Mouse (Mus musculus) ES-CJ7 (cell line): ENCODE data around the gene Tanc1.

Source experiments
- DNase-seq: peaks from one replicate; pipeline ENCODE4 v3.0.0; 2011; ENCODE audit warnings: low read depth, low spot score

Gene Tanc1

DNA sequence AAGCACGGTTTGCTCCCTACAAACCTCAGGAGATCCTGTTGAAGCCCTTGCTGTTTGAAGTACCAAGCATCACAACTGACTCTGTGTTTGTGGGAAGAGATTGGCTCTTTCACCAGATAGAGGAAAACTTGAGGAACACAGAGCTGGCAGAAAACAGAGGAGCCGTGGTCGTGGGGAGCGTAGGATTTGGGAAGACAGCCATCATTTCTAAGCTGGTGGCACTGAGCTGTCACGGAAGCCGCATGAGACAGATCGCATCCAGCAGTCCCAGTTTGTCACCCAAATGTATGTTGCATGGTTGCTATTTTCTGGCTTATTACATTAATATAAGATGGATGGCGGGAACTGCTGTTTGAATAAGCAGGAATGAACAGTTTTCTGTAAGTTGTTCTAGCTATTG lies 179.8 kb downstream of the Tanc1 start:
- no peak for DNase-seq

DNA sequence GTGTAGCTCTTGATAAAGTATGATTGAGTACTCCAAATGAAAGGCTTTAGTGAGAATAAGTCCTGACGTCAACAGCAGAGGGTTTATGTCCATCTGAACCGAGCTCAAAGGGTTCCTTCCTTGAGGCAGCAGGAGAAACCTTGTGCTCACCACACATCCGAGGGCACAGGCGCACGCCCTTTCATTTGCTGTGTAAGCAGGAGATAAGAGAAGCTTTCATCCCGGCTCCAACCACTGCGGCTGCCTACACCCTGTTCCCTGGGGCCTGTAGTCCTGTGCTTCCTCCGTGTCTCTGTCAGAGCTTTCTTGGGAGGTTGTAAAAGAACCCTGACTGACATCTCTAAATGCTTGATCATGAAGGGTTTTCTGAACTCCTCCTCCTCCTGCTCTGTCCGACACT lies 181.5 kb downstream of the Tanc1 start:
- no peak for DNase-seq

DNA sequence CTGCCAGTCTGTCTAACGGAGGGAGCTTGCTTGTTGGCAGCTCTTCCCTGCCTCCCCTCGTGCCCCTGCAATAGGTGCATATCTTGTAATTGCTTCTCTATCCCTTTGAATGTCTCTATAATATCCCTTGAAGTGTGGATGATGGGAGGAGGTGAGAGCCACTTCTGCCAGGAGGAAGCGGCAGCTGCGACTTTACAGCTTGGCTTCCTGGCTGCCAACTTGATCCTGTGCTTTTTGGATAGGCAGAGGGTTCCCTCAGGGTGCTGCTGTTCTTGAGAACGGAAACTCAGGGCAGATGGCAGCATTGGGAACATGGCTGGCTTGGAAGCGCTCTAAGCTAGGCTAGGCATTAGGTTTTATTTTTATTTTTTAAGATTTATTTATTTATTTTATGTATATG lies 183.0 kb downstream of the Tanc1 start:
- DNase-seq: no peak

DNA sequence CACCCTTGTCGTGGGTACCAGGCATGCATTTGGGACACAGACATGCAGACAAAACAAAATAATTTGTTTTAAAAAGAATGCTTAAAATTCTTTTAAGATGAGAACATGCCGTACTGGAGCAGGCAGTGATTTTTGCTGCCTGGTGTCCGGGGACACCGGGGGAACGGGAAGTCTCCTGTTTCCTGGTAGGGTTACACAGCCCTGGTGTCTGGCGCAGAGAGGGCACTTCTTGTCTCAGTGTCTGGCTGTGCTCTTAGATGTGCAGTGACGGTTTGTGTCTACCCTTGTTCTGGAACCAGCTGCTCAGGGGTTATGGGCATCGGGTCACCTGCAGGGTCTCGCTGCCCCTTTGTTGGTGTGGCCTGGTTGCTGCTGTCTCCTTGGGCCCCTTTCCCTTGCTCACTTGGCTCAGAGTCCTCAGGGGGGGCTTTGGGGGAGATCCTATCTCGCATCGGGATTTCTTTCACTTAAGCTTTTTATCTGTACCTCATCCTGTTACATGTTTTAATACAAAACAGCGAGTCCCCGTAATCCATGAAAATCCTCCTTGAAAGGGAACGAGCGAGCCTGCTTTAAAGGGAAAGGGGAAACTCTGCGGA lies 187.2 kb downstream of the Tanc1 start:
- DNase-seq: no peak

DNA sequence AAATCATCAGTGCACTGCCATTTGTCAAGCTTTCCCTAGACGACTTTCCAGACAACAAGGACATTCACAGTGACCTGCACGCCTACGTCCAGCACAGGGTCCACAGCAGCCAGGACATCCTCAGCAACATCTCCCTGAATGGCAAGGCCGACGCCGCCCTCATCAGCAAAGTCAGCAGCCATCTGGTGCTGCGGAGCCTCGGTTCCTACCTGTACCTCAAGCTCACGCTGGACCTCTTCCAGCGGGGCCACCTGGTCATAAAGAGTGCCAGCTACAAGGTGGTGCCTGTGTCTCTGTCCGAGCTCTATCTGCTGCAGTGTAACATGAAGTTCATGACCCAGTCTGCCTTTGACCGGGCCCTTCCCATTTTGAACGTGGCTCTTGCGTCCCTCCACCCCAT lies 187.7 kb downstream of the Tanc1 start:
- no peak for DNase-seq

DNA sequence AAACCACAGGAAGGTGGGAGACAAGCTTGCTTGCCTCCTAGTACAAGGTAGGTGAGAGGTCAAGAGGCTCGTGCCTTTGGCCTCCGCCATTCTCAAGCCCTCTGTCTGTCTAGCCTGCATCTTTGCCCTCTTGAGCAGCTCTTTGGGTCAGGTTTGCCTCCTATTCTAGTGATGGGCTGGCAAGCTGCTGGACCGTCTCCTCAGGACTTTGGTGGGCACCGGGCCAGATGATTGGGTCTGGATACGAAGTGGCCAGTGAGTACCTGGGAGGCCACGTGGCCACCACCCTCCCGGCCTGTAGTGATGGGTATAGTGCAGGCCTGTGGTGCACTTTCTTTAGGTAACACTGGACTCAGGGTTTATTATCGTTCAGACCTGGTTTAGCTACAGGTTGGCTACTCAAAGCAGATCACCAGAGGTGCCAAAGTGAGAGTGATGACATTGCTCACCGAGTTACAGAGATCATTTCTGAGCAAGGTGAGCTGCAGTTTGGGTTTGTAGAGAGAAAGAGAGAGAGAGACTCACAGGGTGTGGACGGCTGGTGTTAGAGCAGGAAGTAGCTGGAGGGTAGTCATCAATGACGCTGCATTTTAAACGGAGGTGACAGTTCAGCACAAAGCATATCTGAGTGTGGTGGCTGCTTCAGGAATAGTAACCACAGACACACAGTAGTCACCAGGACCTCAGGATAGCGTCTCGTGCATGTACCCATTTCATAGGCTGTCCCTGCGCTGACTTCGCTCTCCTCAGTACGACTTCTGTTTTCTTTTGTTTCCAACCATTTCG lies 188.8 kb downstream of the Tanc1 start:
- DNase-seq: no peak

DNA sequence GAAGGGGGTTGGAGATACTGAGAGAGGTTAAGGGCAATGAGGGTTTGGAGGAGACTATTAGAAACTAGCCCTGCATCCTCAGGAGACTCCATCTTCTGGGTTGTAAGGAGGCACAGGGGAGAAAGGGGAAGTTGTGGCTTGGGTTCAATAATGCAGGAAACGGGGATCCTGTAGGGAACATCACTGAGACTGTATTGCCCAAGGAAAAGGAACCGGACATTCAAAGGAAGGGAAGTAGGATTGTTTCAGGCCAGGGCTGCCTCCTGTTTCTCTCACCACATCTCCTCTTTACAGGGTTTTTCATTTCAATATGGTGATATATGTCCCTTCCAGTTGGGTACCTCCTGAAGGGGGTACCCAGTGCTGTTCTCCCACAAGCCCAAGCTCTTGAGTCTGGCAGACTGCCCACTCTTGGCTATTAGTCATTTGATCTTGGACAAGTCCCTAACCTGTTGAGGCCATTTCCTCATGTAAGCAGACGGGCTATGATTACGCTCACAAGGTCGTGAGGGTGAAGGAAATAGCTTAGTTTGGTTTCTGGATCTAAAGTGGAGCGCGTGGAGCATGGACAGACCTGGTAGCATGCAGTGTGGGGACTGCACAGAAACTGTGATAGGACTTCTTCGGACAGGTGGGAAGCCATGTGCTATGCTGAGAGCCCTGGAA lies 191.0 kb downstream of the Tanc1 start:
- DNase-seq: no peak

DNA sequence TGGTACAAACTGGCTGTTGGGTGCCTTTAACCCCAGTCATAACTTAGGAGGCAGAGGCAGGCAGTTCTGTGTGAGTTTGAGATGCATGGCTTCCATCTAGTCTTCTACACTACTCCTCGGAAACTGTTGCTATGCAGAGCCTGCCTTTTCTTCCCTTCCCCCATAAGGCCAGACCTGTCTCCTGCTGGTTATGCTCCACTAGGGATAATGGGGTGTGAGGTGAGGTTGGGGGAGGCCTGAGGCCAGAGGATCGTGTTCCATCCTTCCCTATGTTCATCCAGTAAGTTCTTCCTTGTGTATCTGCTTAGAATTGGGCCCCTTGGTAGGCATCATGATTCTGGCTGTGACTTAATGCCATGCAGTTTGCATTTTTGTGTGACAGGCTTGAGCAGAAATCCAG lies 193.8 kb downstream of the Tanc1 start:
- no peak for DNase-seq

DNA sequence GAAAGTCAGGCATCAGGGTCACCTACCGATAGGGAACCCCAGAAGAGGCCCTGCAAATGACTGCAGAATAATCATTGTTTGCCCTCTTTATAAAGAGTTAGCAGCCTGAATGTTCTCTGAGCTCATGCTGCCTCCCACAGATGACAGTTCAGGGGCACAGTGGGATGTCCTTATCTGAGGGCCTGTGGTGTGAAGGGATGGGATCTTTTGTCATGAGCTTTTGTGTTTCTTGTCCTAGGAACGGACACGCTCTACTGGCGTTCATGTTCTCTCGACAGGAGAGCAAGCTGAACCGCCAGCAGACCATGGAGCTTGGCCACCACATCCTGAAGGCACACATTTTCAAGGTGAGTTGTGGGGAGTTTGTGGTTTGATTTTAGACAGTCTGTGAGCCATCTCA lies 194.2 kb downstream of the Tanc1 start:
- DNase-seq: no peak

DNA sequence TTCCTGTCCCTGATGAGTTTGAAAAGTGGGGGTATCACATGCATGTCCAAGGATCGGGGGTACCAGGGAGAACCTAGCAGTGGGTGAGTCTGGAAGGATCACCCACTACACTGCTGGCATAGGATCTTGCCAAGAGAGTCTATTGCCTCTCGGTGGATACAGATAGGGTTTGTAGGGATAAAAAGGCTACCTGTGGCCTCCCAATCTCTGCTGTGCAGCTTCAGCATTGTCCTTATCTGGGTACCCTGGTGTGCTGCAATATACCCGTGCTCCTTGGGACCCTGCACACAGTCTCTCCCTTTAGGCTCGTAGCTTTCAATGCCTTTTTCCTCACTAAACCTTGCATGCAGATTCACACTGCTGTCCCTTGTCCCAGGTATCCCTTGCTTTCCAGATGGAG lies 196.8 kb downstream of the Tanc1 start:
- DNase-seq: no peak

DNA sequence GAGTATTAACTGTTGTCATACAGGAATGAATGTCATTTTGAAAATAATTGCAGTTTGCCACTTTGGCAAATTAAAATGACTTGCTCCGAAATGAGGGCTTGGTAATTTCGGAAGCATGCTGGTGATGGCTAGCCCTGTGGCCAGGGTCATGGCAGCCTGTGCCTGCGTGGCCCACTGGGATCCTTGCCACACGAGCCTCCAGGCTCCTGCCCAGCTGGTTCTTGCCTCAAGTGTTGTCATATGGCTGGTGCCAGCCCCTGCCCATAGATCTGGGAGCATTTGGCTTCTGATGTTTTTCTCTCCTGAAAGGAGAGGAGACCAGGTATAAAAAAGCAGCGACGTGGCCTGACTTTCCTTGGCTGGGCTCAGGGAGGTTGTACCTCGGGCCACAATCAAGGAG lies 198.2 kb downstream of the Tanc1 start:
- no peak for DNase-seq

DNA sequence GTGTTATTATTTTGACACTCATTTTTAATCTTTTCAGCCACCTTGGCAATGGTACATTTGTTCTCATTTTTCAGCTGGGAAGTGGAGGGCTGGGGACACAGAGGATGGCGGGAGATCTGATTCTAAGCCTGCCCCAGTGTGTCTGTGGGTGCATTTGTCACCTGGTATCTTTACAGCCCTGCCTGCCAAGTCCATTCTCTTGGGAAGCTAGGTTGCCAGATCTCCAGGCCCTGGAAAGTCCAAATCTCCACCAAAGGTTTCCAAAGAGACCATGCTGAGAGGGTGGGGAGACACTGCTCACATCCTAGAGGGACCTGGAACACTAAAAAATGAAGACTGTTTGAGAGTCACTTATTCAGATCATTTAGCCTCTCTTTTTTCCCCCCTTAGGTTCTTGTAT lies 199.4 kb downstream of the Tanc1 start:
- no peak for DNase-seq

DNA sequence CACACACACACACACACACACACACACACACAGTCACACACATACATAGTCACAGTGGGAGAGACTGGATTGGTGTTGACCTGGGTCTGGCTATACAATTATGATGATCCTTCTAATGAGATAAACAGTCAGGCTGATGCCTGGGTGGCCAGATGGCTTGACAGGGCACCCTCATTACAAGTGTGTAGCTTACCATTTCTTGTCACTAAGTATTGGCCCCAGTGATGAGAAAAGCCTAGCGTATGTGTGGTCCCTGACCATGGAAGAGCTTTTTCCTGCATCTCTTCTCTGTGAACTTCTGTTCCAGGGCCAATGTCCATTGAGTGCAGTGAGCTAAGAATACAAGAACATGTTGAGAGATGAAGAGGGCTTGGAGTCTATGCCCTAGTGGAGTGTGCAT lies 200.8 kb downstream of the Tanc1 start:
- no peak for DNase-seq

DNA sequence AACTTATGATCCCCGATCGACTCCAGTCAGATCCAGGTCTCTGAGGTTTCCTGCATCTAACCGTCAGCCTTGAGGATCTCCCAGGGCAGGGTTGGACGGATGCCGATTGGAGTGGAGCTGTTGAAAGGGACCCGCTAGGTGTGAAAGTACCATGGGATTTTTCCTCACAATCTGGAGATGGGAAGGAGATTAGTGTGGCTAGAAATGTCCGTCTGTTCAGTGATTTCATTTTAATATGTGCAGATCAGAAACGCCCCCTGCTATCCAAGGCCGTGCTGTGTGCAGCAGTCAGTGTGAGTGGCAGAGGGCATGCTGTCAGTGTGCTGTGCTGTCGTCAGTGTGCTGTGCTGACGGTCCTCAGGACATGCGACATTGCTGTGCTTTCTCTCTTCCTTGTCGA lies 201.6 kb downstream of the Tanc1 start:
- no peak for DNase-seq

DNA sequence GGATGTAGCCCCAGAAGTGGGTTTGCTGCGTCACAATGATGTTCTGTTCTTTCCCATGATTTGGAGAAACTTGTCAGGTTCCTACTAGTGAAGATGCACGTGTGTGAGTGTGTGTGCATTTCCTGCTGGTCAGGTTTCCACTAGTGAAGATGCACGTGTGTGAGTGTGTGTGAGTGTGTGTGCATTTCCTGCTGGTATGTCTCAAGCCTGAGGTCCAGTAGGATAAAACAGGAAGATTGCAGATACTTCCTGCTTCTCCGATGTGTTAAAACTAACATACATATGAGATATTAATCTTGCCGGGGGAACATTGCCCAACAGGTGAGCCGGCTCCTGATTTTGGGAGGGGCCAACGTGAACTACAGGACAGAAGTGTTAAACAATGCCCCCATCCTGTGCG lies 203.2 kb downstream of the Tanc1 start:
- DNase-seq: no peak

DNA sequence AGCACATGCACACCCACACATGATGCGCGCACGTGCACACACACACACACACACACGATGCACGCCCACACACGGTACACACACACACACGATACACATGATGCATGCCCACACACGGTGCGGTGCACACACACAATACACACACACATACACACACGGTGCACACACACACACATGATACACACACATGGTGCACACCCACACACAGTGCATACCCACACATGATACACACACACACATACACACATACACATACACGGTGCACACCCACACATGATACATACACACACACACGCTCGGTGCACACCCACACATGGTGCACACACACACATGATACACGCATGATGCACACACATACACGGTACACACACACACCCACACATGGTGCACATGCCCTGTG lies 206.8 kb downstream of the Tanc1 start:
- no peak for DNase-seq

DNA sequence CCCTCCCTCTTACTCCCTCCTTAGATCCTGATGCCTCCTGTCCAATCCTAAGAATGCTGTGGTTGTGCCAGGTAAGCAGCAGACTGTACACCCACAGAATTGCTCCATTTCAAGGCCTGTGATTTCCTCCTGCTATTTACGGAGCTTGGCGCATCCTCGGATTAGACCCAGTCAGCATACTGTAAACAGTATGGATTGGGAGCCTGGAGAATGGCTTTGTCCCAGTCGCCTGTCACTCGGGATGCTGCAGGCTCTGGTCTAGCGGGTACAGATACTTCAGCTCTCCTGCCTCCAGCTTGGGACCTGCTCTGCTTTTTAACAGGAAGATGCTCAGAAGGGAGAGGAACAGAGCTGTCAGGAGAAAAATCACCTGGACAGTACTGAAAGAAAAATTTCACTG lies 207.6 kb downstream of the Tanc1 start:
- DNase-seq: no peak

DNA sequence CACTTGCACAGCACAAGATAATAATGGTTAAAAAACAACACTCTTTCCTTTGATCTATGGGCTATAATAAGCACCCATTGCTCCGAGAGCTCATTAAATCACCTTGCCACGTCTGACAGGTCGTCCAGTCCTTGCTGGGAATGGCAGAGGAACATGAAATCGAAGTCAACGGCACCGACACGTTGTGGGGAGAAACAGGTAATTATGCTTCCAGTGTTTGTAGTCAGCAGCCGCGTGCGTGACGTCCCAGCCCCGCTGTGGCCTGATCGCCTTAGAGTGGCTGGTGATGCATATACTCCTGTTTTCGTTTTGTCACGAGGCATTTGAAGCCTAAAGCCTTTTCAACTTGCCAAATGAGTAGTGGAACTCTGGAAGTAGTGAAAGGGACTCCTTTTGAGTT lies 208.2 kb downstream of the Tanc1 start:
- no peak for DNase-seq

DNA sequence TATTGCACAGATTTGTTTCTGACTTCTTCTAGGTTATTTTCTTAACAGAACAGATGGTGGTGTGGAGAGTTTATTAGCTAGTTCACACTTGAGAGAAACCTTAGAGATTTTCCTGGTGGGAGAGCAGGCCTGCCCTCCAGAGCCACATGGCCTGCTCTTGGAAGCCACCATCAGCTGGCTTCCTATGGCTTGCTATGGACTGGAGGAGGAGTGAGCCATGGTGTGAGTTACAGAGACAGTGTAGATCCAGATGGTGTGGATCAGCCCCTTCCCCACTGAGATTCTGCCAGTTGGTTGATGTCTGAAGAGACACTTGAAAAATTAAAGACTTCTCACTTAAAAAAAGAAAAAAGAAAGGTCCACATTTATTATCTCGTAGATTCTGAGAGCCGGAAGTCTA lies 209.2 kb downstream of the Tanc1 start:
- DNase-seq: no peak

DNA sequence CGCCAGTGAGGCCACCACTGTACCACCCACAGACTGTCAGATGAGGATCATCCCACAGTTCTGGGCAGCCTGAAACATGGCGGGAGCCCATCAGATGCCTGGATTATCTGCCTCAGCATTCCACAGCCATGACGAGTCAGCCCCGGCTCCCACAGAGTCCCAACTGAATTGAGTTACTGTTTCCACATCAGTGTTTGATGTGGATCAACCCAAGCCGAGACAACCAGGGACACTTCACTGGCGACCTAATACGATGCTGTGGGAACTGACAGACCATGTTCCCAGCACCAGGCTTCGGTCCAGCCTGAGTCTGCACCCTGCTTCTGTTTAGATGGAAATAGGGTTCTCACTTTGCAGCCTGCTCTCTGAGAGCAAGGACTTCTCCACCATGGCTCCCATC lies 212.4 kb downstream of the Tanc1 start:
- DNase-seq: no peak

DNA sequence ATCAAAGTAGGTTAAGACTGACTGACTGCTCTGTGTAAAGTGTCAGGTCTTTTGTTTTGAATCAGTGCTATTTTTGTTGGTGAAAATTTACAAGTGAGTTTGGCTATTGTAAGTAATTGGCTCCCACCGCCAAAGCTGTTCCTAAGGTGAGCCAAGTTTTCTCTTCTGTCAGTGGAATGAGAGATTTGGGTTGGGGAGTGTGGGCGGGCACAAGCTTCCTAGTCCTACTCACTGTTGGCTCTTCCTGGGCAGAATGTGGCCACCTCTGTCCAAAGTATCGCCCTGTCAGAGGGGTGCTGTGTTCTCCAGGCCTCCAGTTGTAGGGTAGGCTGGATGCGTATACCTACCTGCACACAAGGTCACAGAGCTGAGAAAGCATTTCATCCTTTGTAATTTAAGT lies 213.5 kb downstream of the Tanc1 start:
- DNase-seq: no peak

DNA sequence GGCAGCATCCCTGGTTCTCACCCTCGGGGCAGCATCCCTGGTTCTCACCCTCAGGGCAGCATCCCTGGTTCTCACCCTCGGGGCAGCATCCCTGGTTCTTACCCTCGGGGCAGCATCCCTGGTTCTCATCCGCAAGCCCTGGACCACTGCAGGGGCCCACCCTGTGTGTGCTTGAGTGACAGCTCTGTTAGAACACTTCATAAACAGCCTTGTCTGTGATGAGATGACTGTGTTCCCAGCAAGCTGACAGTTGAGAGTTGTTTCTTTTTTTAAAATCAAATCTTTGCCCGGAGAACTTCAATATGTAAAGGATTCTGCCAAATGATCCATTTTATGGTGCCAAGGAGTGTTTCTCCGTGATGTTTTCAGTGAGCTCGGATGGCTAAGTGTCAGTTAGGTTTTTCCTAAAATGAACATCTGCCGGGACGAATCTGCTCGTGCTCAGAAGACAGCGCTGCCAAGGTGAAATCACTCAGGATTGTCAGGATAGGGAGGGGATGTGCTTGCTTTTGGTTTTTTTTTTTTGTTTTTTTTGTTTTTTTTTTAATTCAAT lies 216.3 kb downstream of the Tanc1 start:
- no peak for DNase-seq
